Mouse (Mus musculus) hematopoietic multipotent progenitor cell, adult 10-12 weeks (in vitro differentiated cells): ENCODE measurements around the gene Atp6v0a2. TPM values are rescaled to one million over a fixed set of nuclear protein-coding genes. Genes with fewer than 3 reads are reported as not detected.

ENCODE experiments used
- polyA plus RNA-seq: library from polyadenylated mRNA; stranded (reverse); fragments of >175 nt; gene quantifications from 2 replicates; pipeline ENCODE4 v1.2.3, GENCODE M21; 2012; ENCODE audit warnings: low replicate concordance

Gene Atp6v0a2
- 10.9 and 17.6 TPM in 2 replicates for polyA plus RNA-seq

GRCm38 (mm10) chr5:124628448-124629363 lies at the start of gene Atp6v0a2:
Gene Atp6v0a2 (plus strand): TSS chr5:124628576.

GRCm38 (mm10) chr5:124578633-124579317 lies 49.6 kb upstream of the Atp6v0a2 start, which contains the start of the genes Eif2b1 and Gtf2h3:
Gene Eif2b1 (minus strand): TSS chr5:124579131.
Gene Gtf2h3 (plus strand): TSS chr5:124579140.

GRCm38 (mm10) chr5:124724997-124725396 lies 96.6 kb downstream of the Atp6v0a2 start, which contains the start of gene Dnah10:
Gene Dnah10 (plus strand): TSS chr5:124725085.

Other genes with a start within 250 kb of the Atp6v0a2 start
- gene Sbno1, start 202.6 kb upstream of the Atp6v0a2 start, polyA plus RNA-seq: 19.3 and 24.4 TPM in 2 replicates
- 48.2 and 82.2 TPM in 2 replicates for gene Kmt5a, start 188.6 kb upstream of the Atp6v0a2 start, polyA plus RNA-seq
- gene Rilpl2, start 150.2 kb upstream of the Atp6v0a2 start, polyA plus RNA-seq: 43.6 and 83.7 TPM in 2 replicates
- 9.6 and 10.5 TPM in 2 replicates for gene Snrnp35, start 145.4 kb upstream of the Atp6v0a2 start, polyA plus RNA-seq
- 4.5 and 14.1 TPM in 2 replicates for gene Rilpl1, start 97.2 kb upstream of the Atp6v0a2 start, polyA plus RNA-seq
- gene Tmed2, start 87.9 kb upstream of the Atp6v0a2 start, polyA plus RNA-seq: 71.7 and 173 TPM in 2 replicates
- 21.2 and 26.4 TPM in 2 replicates for gene Ddx55, start 75.7 kb upstream of the Atp6v0a2 start, polyA plus RNA-seq
- gene Eif2b1, start 49.4 kb upstream of the Atp6v0a2 start, polyA plus RNA-seq: 3.2 and 3.3 TPM in 2 replicates
- 1.8 and 4.3 TPM in 2 replicates for gene Gtf2h3, start 49.4 kb upstream of the Atp6v0a2 start, polyA plus RNA-seq
- 0.01 and 0.02 TPM in 2 replicates for gene Dnah10, start 96.5 kb downstream of the Atp6v0a2 start, polyA plus RNA-seq
- gene Ccdc92, start 233.8 kb downstream of the Atp6v0a2 start, polyA plus RNA-seq: 11.6 and 24.8 TPM in 2 replicates
- 28.7 and 47.3 TPM in 2 replicates for gene Zfp664, start 234.1 kb downstream of the Atp6v0a2 start, polyA plus RNA-seq